Mouse (Mus musculus) gastrocnemius, postnatal 10 days (tissue): ENCODE data around the gene Plcb4. TPM values are rescaled to one million over a fixed set of nuclear protein-coding genes. Genes with fewer than 3 reads are reported as not detected.
"Not testable (repeated sequence)": the region's sequence is repeated elsewhere in the genome, so short reads cannot be mapped to it uniquely, and the experiment has no call there.

Source experiments
- DNase-seq: peaks from one replicate; pipeline ENCODE4 v3.0.0; 2021; ENCODE audit warnings: mixed read lengths
- total RNA-seq, 2 experiments: library from RNA; stranded (reverse); gene quantifications; 2 replicates each; pipeline ENCODE4 v1.2.3; 2021

The Plcb4 gene
- total RNA-seq, 2 experiments from 2014 or later: 32.8 to 39.9 TPM

DNA sequence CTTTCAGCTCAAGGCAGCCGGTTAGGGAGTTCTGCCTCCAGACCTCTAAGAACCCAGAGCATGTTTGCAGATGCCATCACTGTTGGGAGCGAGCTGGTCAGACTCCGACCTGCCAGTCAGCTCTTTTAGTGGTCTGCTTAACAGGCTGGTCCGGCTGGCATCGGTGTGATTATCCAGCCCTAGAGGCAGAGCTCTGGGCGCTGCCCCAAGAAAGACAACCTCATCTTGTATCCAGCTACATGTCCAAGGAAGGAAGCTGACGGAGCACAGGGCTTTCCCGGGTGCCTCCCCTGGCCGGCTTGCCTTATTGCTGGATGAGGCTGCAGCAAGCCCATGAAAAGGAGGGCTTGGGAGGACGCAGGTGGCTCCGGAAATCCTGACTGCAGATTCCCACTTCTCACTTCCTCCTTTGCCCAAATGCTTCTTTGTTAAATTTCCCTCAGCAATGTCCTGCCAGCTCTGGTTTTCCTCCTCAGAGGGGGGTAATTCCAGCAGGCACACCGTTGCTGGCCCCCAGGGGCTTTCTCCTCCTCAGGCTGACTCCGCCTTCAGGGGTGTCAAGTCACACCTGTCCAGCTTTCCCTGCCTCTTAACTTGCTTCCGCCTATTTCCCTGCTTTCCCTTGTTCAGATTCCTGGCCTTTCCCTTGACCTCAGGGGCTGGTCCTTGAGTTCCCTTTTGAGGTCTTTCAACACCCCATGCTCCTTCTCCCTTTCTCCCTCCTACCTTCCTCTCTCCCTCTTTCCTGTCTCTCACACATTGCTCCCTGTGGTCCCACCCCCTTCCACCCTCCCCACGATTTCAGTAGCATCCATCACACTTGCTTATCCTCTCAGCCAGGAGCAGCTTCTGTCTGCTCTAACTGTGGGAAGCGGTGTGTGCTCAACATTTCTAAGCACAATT, 58.7 kb downstream of the Plcb4 start:
- DNase-seq: peak; percentile 67

DNA sequence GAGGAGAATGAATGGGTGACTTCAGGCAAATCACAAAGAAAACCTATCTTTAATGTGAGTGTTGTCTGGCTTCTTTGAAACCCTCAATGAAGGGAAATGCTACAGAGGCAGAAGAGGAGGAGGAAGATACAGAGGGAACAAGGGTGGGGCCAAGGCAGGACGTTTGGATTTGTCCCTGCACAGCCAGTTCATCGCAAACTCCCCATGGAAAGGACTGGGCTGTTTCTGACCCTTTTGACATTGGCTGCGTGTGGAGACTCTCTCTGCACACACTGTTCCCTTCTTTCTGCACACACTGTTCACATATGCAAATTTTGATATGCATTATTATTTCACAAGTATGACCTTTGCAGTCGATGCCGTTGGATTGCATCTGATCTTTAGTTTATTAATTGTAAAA, 63.3 kb downstream of the Plcb4 start:
- no peak for DNase-seq

DNA sequence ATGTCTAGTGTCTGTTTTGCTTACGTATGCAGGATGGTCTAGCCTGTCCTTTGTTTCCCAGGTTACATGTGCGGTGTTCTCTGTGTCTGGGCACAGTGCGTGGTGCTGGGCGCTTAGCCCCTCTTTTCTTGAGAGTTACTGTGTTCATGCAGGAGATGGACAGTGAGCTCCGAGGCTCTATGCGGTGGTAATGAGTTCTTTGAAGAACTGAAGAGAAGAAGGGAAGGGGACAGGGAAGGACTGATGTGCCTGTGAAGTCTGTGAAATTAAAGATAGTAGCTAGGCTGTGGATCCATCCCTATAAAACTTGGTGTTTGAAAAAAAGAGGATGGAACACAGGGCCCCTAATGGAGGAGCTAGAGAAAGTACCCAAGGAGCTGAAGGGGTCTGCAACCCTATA, 64.6 kb downstream of the Plcb4 start:
- DNase-seq: no peak

DNA sequence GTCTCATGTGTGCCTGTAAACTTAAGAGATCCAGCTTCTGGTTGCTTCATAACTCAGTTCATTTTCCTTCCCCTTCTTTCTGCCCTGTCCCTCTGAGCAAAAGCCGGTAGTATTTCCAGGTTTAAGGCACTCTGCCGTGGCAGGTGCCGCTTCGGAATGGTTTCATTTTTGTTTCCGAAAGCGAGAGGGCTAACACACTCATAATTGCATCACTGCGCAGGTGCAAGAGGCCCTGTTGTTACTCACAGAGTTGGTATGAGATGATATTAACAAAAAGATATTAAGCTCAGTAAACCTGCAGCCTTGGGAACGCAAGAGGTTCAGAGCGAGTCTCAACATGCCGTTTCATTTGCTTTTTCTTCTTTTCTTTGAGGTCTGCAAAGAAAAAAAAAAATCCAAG, 65.7 kb downstream of the Plcb4 start:
- no peak for DNase-seq

DNA sequence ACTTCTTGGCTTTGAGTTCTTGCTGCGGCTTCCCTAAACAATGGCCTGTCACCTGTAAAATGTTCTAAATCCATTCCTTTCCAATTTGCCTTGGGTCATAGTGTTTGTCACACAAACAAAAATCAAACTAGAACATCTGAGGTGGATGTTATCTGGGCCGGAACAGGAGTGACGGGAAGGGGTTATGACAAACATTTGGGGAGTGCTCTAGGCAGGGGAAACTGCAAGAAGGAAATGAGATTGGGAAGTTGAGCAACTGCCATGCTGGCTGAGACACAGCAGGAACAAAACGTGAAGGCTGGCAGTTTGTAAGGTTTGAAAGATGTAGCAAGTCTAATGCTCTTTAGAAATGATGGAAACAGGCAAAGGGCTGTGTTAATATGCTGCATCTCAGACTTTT, 66.6 kb downstream of the Plcb4 start:
- DNase-seq: no peak

DNA sequence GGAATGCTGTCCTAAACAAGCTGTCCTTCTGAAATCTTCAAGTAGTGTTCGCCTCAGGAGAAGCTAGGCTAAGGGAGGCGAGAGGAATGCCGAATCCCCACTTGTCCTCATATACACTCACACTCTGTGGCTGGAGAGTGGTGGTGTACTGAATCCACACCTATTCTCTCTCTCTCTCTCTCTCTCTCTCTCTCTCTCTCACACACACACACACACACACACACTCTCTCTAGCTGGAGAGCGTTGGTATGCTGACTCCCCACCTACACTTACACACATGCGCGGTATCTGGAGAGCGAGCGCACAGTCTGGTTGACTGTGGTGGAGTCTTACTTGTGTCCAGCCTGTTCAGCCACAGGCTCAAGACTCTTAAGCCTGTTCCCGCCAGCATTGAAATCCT, 68.3 kb downstream of the Plcb4 start:
- no peak for DNase-seq

DNA sequence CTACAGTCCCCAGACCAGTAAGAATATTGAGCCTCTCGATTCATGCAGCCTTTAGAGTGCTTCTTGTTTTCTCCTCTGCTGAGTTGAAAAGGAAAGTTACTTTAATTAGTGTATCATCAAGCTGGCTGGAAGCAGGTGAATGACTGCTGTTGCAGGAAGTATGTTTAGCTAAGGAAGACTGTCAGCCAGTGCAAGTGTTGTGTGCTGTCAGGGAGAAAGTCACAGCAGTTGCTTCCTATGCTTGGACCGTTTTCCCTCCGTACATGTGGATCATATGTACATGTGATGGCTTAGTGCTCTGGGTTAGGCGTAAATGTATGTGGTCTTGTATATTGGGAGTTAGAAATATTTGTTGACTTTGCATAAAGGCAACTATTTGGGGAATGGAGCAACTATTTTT, 69.1 kb downstream of the Plcb4 start:
- DNase-seq: no peak

DNA sequence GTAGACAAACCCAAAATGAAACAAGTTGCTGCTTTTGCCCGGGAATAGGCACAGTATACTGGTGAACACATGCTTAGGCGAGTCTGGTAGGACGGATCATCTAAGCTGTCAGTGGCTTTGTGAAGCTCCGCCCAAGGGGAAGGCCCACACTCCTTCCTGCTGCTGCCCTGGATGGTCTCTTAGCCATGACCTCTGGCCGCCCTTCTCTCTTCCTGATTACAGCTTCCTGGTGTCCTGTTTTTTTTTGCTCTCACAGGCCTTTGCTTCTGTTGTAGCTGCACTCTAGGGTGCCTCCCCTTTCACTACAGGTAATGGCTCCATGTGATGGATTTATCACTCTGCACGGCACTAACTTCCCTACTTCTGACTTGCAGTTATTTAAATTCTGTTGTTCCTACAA, 72.8 kb downstream of the Plcb4 start:
- DNase-seq: no peak

DNA sequence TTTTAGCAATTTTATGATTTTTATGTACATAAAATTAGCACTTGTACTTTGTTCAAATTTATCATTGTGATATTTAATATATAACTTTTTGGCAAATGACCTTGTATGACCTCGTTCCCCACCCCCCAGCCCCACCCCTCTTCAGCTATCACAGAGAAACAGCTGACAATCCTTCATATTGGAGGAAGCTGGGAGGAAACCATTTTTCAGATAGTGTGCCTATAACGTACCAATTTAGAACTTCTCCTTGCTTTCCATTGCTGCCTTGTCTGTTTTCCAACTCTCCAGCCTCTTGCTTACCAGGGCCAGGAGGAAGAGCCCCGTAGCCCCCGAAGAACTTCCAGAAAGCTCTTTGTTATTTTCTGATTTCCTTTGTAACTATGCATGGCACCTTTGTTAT, 73.8 kb downstream of the Plcb4 start:
- DNase-seq: no peak

DNA sequence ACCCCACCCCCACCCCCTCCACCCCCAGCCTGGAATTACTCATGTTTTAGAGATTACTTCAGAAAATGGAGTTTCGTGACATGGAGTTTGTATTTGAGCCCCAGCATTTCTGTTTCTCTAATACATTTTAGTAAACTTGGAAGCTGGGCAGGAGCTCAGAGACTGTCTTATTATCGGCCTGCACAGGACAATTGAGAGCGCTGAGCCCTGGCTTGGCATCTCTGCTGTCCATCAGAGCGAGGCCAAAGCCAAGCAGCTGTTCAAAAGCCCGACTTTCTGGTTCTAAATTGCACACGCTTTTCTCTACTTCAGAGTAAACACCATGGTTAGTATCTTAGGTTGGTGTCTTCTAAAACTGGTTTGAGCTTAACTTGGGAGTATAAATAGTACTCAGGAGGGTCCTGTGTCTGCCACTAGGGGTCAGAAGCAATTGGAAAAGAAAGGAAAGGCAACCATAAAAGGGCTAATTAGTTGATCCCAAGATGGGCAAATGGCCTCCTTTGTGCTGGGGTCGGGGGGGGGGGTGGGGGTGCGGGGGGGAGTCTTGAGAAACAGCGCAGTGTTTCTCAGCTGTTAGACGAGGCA, 75.2 kb downstream of the Plcb4 start:
- no peak for DNase-seq

DNA sequence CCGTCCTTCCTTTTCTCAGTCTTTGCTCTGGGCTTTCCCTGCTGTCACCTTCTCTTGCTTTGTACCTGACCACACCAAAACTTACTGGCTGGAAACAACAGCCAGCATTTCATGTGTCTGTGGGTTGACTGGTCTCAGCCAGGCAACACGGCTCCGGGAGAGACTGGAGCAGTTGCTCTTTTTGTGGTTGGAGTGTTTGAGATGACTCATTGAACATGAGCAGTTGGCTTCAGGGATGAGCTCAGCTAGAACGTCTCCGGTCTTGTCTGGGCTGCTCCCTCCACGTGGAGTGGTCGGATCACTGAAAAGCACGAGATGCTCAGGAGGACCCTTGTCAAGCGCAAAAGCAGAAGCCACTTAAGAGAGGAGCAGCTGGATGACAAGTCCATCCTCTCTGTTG, 78.7 kb downstream of the Plcb4 start:
- no peak for DNase-seq

DNA sequence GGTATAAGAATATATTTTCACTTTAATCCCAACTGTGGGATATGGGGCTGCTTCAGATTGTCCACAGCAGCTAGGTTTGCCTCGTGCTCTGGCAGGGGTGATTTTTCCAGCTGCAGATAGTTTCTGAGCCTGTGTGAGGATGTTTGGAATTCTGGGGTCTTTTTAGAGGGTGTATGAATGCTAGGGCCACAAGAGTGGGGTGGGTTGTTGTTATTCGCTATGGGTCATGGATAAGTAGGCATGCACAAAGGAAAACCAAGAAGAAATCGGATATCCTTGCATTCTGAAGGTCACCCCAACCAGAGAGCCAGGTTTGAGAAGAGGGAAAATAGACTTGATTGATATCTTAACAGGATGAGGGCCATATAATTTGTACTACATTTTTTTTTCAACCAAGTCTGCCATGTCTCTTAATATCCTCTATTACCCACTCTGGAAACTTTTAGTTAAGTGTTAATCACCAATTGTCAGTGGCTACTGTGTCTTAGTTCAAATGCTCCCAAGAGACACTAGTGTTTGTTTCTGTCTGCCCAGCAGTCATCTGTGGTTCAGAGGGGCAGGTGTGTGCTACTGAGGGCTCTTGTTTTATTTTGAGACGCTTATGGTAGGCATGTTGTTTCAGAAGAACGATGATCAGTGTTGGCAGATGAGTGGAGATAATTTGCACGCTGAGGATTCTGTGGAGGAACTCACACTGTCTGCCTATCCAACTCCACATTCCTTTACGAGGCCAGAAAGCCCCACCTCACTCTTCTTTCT, 79.4 kb downstream of the Plcb4 start:
- not testable (repeated sequence) for DNase-seq

DNA sequence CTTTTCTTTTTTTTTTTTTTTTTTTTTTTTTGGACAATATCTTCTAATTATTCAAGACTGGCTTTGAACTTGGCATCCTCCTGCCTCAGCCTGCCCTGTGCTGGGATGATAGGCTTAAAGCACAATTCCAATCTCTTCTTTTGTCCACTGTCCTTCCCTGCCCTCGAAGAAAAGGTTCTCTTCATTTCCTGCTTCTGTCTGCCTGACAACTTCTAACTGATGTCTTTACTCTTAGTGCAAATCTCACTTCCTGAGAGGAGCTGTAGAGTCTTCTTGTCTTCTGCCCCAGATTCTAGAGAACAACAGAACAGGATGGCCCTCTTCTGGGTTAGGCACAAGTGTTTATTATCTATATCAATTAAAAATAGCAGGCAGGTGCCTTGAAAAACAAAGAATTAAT, 80.1 kb downstream of the Plcb4 start:
- DNase-seq: no peak

DNA sequence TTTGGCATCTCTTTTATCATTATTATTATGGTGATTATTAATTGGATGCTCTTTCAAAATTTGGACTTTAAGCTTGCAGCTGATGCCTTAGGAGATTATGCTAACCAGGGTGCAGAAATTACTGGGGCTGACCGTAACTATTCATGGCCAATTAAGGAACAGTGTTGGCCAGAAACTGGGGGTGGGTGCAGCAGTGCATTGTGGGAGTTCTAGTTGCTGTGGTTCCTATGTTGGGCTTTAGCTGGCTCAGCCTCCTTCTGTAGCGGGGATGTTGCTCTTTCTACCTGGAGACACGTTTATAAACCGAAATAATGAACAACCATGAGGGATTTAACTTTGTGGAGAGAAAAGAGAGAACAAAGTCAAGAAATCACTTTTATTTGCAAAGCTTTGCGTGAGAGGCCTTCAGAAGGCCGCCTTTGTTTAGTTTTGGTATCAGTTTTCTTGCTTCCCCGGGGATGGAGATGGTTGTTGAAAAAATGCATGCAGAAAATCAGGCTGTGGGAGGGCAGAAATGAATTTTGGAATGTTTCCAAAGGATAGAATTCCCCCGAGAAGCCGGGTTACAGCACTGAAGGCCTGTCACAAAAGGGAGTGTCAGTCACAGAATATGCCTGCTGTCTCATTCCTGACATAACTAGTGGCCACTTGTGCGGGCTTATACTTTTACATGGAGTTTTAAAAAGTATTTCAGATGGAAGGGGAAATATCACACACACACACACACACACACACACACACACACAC, 84.3 kb downstream of the Plcb4 start:
- no peak for DNase-seq

DNA sequence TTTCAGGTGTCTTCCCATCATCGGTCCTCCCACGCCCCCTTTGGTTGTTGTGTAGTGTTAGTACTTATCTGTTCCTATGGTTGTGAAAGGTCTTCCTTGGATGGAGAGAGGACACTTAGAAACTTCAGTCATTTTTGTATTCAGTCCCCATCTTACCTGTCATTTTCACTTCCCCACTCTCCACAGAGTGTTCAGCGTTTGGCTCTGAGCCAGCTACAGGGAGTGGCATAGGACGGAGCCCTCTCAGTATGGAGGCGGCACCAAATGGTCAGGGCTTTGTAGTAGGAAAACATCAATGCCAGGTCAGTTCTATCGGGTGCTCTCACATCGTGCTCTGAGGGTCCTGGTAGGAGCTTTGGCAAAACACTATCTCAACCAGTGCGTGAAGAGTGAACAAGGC, 85.9 kb downstream of the Plcb4 start:
- no peak for DNase-seq

DNA sequence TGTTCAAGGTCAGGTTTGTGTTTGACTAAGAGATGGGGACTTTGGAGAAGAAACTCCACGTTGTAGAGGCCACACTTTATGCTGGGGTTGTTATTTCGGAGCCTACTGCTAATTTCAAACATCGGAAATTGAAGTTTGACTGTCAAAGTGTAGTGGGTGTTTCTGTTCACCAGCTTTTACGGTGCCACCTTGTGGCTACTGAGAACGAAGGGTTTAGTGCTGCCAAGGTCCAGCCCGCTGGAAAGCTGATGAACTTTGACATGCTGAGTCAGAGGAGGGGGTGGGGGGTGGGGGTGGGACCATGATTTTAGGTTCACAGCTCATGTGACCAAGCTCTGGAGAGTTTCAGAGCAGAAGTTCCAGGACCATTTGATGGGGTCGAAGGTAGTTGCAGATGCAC, 86.3 kb downstream of the Plcb4 start:
- no peak for DNase-seq

DNA sequence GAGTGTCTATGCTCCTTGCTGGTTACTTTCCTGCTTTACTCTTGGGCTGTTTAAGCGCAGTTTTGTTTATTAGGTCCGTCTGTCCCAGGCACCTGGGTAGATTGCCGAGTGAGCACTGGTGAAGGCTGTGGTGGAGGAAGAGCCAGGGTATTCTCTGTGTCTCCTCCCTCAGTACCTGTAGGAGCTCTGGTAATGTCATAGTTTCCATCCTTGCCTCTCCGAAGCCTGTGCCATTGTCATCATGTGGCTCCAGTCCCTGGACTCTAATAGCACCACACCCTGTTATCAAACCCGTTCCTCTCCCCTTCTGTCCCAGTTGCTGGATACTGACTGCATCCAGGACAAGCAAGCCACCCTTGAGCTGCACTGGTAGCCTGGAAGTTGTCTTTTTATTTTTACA, 89.6 kb downstream of the Plcb4 start:
- no peak for DNase-seq

DNA sequence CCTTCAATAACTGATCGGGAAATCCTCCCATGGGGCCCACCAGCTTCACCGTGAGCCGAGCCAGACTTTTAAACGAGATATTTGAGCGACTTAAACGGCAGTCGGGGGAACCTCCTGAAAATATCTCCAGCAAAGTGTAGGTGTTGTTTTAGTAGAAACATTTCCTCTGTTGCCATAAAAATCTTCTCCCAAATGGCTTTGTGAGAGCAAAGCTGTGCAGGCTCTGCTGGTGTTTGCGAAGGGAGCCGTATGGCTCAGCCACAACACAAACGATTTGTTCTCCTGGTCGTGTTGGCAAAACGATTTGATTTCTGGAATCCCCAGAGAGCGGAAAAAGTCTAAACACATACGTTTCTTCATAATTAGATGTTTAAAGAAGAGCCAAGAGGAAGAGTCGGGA, 90.8 kb downstream of the Plcb4 start:
- DNase-seq: no peak

DNA sequence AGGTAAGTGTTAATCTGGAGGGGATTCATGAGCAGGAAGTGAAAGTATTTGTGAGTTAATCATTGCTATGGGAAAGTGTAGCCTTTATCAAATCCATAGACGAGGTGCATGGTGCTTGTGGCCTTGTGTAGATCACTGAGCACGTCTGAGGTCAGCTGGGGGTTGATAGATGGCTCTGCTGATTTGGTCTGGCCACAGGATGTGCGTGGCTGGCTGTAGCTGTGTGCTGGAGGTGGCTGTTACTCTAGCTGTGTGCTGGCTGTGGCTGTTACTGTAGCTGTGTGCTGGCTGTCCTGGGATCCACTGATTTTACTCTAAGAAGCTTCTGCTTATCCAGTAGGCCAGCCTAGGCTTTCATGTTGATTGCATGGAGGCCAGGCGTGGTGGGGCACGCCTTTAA, 91.9 kb downstream of the Plcb4 start:
- no peak for DNase-seq

DNA sequence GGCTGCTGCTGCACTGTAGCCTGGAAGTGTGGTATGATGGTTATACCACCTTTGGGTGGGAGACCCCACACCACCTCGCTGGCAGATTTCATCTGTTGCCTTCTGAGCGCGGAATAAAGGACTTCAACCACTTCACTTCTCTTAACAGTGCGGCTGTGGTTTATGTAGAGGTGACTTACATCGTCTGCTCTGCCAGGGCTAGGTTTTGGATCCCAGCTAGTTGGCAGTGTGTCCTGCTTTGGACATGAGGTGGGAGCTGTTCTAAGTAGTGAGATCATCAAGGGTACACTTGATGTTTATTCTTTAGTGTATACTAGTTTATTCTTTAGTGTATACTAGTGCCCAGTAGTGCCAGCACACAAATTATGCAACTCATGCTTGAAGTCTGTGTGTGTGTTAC, 97.0 kb downstream of the Plcb4 start:
- no peak for DNase-seq

DNA sequence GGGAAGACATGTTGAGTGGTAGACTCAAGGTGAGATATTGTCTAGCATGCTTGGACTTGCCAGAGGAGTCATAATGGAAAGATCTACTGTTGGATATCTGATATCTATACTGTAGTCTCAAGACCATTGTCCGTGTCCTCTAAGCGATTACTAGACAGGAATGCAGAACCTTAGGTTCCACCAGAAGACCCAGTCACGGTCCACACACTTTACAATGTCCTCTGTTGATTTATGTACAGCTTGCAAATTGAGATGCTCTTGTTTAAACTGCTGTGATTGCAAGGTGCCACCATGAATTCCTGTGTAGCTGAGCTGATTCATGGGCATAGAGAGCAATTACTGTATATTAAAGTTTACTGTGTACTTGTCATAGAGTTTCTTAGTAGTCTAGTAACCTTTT, 98.7 kb downstream of the Plcb4 start:
- no peak for DNase-seq

DNA sequence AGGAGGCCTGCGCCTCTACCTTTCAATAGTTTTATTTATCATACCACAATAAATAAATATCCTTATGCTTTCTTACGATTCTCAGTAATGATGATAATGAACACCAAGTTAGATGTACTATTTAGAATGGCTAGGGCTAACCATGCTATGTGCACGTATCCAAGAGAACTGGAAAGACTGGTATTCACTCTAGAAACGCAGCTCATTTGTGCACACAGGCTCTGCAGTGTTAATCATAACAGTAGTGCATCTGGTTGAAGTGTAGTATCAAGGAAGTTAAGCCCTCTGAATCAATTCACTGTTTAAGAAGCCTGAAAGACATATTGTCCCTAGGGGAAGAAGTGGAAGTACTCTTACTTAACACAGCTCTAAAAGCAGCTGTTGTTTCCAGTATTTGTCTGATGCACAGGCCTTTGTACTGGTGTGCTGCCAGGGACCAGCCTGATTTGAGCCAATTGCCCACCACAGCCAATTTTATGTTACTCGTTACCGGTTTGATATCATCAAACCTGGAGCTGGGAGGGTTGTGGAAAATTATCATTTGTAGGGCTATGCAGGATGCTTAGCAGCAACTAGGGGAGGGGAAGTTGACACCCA, 100.8 kb downstream of the Plcb4 start:
- no peak for DNase-seq
